Mouse (Mus musculus) c-Kit-negative CD71-positive TER-119-positive erythroid progenitor cells, embryonic 14.5 days (primary cell): Measurements from ENCODE around the gene Nyap2.
"Not testable (repeated sequence)": the region's sequence is repeated elsewhere in the genome, so short reads cannot be mapped to it uniquely, and the experiment has no call there.

Experiments
- DNase-seq: peaks from one replicate; pipeline ENCODE4 v3.0.0-alpha.2; 2013; ENCODE audit warnings: low read depth, low spot score

Gene Nyap2

GRCm38 (mm10) chr1:81180686-81181085 is 103.9 kb downstream of the Nyap2 start:
- DNase-seq = no peak

DNA sequence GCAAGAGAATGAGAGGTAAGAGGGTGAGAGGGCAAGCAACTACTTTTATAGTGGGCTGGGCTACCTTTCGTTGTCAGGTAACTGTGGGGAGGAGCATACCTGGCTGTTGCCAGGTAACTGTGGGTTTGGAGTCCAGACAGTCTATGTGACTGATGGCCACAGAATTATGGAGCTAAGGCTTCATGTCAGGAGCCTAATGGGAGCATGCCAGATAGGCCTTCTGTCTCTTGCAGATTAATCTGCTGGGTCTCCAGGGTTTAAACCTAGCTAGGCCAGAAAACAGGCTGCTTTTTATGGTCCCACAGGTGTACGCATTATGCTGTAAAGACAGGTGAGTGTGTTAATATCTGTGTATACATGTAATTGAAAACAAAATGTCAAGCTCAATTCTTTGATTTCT is 132.8 kb downstream of the Nyap2 start:
- DNase-seq = no peak

DNA sequence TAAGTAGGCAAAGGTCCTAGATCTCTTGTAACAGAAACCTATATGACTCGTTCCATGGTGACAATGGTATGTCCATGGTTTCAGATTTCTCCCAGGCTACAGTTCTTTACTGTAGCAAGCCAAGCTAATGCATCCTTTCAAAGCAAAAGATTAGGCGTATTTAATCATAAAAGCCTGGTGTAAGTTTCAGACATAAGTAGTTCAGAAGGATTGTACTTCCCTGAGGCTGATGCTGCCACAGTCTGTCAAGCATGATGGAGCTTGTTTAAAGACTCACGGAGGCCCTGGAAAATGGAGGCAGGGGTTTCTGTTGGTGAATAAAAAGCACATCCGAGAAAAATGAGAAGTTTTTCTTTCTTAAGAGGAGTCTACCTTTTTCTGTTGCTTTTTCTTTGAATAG is 134.7 kb downstream of the Nyap2 start:
- no peak for DNase-seq

DNA sequence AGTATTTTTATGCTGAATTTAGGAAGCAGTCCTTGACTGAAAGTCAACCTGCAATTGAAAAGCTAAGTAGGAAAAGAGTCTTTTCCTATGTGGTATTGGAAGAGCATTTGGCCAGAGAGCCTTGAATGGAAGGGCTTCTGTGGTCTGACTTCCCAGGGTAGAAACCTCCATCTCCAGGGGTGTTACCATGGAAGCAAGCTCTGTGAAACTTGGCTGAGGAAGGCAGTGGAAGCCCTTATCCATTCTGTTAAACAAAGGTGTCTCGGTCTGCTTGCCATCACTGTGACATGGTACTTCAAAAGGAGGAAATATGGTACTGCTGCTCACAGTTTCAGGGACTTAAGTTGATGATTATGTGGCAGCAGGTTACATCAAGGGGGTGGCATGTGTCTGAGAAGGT is 143.0 kb downstream of the Nyap2 start:
- no peak for DNase-seq

GRCm38 (mm10) chr1:81231759-81232406 is 155.1 kb downstream of the Nyap2 start:
- no peak for DNase-seq

DNA sequence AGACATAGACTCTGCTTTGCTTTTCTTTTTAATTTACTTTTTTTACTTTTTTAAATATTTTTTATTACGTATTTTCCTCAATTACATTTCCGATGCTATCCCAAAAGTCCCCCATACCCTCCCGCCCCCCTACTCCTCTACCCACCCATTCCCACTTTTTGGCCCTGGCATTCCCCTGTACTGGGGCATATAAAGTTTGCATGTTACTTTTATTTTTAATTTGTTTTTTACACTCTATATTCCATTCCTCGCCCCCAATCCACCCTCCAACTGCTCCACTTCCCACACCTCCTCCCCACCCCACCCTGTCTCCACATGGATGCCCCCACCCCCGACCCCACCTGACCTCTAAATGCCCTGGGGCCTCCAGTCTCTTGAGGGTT is 155.6 kb downstream of the Nyap2 start:
- not testable (repeated sequence) for DNase-seq

DNA sequence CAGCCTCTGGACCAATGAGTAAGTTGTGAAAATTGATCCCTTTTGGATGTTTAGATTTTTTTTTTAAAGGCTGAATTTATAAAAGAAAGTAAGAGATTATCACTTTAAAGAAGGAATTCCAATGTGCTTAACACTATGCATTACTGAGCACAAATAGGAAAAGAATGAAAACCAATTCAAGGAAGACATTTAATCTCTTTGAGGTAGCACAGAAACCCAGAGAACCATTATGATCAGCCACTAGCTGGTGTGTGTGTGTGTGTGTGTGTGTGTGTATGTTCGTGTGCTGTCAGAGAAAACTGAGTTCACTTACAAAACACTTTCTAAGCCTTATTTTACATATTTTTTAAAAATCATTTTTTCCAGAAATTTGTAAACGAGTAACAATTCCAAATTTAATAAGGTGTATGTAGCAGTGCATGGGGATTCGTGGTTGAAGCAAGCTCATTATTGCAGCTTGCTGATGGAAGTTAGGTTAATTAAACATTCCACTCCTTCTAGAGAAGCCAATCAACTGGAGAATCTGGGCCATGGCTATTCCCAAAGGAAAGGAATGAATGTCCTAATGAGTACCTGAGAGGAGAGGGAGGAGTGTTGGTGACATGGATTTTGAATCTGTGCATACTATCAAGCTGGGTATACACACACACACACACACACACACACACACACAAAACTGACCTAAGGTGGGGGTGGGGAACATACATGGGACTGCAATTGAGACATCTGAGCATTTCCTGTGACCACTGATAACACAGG is 171.9 kb downstream of the Nyap2 start:
- no peak for DNase-seq

DNA sequence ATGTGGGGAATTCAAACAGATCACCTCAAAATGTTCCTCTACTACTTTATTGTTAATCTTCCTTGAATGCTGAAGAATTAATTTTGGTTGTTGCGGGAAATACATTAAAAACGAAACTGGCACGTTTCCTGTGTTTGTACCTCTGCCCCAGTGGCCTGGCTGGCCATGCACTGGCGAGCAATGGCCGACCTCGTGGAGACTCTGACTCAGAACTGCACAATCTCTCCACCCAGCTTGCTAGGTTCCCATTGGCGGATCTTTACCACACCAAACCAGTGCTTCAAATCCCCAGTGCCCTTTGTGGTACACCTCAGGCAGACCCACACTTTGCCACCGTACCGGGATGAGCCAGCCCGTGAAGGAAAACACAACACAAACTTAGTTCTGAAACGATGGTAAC is 173.3 kb downstream of the Nyap2 start:
- DNase-seq = no peak

- DNase-seq = no peak
These were observed 189.7 kb downstream of the Nyap2 start for GRCm38 (mm10) chr1:81266441-81266840.

GRCm38 (mm10) chr1:81280978-81281377 is 204.2 kb downstream of the Nyap2 start:
- no peak for DNase-seq

DNA sequence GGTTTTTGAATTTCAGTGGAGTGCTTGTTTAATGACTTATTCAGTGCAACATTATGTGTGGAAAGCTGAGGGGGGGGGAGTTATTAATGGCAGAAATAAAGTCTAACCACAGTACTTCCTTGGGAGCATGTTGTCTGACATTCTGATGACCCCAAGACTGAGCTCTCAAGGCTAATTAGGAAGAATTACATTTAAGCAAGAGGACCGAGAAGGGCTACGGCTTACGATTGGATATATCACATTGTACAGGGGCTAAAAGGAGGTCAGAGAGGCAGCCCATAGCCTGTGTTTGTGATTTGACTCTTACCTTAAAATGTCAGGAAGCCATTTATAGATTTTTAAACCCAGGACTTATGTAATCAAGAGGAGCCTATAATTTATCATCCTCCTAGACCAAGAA is 208.9 kb downstream of the Nyap2 start:
- no peak for DNase-seq

- DNase-seq = no peak
These were observed 210.3 kb downstream of the Nyap2 start for GRCm38 (mm10) chr1:81287088-81287487.

GRCm38 (mm10) chr1:81300735-81301134 is 224.0 kb downstream of the Nyap2 start:
- DNase-seq = no peak

GRCm38 (mm10) chr1:81301661-81302060 is 224.9 kb downstream of the Nyap2 start:
- no peak for DNase-seq

DNA sequence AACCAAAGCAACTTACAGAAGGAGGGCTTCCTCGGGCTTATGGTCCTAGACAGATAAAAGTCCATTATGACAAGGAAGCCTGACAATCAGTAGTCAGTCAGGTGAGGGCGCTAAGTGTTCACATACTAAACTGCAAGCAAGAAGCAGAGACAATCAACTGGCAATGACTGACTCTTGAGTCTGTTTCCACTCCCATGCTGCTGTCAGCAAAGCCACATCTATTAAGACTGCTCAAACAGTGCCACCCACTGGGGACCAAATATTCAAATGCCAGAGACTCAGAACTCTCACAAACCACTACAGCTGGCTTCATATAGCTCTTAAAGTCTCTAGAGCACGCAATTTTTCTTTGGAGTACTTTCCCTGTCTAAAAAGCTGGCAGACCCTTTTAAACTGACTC is 226.6 kb downstream of the Nyap2 start:
- DNase-seq = no peak

DNA sequence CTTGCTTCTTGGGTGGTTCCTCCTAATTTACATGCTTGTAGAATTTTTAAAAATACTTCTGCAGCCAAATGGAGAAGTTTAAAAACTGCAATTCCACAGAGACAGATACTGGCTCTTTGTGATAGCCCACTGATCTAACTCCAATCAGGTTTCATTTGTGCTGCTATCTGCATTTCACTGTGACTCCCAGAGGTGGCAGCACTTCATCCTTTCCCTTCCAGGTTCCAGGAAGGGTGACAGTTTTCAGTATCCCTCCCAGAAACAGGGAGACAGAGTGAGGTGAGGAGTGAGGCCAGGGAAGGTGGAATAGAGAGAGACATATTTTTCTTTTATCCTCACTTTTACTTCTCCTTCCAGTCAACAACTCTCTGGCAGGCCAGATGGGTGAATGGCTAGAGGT is 230.7 kb downstream of the Nyap2 start:
- DNase-seq = no peak

GRCm38 (mm10) chr1:81307934-81308333 is 231.2 kb downstream of the Nyap2 start:
- DNase-seq = no peak

- DNase-seq = no peak
These were observed 233.4 kb downstream of the Nyap2 start for GRCm38 (mm10) chr1:81310087-81310626.

- no peak for DNase-seq
These were observed 239.7 kb downstream of the Nyap2 start for GRCm38 (mm10) chr1:81316403-81316994.

DNA sequence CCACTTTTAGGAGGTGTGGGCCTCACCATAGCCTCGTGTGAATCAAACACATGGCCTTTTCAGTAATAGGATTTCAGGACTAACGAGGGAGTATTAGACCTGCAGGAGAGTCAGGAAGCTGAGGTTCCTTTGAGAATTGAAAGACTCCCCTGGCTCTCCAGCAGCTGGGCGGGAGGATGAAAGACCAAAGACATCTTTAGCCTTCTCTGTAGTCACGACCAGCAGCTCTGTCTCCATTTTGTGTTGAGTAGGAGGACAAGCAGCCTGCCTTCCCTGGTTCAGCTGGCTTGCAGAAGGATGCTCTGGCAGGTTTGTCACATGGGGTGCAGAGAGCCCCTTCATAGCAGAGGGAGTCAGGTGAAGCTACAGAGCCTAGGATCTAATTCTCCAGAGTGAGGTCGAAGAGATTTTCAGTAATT is 240.3 kb downstream of the Nyap2 start:
- DNase-seq = no peak

GRCm38 (mm10) chr1:81387722-81388121 is 311.0 kb downstream of the Nyap2 start:
- no peak for DNase-seq
